Mouse (Mus musculus) mesoderm, embryonic 11.5 days (tissue): ENCODE results near the gene Rps6kc1.
A peak's percentile ranks its signal among the peaks of the same experiment; 100 is the strongest.

Experiments
- DNase-seq: peaks from one replicate; pipeline ENCODE4 v3.0.0-alpha.2; 2012; ENCODE audit warnings: low read depth, low spot score

Rps6kc1 gene

DNA sequence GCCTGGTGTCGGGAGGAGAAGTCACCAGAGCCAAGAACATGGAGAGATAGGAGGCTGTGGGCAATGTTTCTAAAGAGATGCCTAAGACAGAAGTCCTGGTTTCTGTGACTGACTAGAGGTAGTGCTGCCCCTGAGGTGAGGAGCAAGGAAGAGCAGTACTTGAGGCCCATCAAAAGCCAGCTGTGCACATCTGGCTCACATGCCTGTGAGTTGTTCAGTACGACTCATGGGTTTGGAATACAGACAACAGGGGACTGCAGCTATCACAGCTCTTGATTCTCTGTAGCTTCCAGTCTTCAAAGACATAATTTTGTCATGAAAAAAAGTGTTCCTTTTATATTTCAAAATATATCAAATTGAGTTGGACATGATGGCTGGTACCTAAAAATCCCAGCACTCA lies 10.5 kb downstream of the Rps6kc1 start:
- no peak for DNase-seq

- no peak for DNase-seq
Observed at GRCm38 (mm10) chr1:190898899-190899575, 12.5 kb downstream of the Rps6kc1 start.

DNA sequence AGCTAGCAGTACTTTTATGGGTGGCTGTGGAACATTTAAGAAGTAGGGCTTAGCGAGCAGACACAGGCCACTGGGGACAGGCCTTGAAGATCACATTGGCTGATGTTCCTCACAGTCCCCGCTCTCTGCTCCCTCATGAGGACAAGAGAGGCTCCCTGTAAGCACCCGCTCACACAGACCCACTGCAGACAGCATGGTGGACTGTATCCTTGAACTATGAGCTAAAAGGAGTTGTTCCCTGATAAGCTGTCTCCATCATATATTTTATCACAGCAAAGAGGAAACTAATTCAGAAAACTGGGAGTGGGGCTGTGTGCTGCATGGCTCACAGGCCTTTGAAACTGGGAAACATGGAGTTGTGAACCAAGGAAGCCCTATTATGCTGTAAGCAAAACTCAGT lies 13.4 kb downstream of the Rps6kc1 start:
- DNase-seq = no peak

- DNase-seq = no peak
Observed at GRCm38 (mm10) chr1:190893559-190894167, 17.9 kb downstream of the Rps6kc1 start.

- DNase-seq = no peak
Observed at GRCm38 (mm10) chr1:190888646-190889045, 22.9 kb downstream of the Rps6kc1 start.

DNA sequence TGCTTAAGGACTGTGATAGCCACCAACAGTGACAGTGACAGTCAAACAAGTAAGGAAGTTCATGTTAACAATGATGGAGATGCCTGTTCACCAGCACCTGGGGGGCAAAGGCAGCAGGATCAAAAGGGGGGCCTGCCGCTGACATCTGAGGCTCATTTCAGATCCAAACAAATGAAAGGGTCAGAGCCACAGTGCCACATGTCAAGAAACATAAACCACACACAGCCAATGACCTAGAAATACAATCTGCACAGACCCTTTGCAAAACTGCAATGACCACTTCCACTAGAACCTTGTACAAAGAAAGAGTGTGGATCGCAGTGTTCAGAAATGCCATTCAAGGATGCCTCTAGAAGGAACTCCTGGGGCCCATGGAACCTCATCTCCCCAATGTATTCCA lies 23.5 kb downstream of the Rps6kc1 start:
- DNase-seq = no peak

GRCm38 (mm10) chr1:190886014-190886413 lies 25.6 kb downstream of the Rps6kc1 start:
- no peak for DNase-seq

- peak; percentile 80 for DNase-seq
Observed at GRCm38 (mm10) chr1:190881422-190881821, 30.1 kb downstream of the Rps6kc1 start.

- DNase-seq = no peak
Observed at GRCm38 (mm10) chr1:190880638-190881037, 30.9 kb downstream of the Rps6kc1 start.

GRCm38 (mm10) chr1:190875751-190876150 lies 35.8 kb downstream of the Rps6kc1 start:
- no peak for DNase-seq

DNA sequence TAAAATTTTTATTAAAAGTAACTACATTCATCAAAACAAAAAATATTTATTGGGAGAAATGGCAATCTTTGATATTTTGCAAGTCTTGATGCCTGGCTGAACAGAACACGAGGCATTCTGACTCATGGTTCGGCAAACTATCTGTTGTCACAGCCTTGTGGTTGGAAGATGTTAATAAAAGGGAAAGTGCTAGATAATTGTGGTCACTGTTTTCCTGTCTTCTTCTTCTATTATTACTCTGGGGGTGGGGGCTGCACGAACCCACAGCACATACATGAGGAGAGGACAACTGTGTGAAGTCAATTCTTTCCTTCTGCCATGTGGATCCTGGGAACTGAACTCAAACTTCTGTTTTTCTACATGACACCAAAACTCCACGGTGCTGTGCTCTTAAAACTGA lies 36.5 kb downstream of the Rps6kc1 start:
- no peak for DNase-seq

- no peak for DNase-seq
Observed at GRCm38 (mm10) chr1:190871068-190871467, 40.5 kb downstream of the Rps6kc1 start.

- no peak for DNase-seq
Observed at GRCm38 (mm10) chr1:190869996-190870395, 41.6 kb downstream of the Rps6kc1 start.

- DNase-seq = no peak
Observed at GRCm38 (mm10) chr1:190868790-190869189, 42.8 kb downstream of the Rps6kc1 start.

- no peak for DNase-seq
Observed at GRCm38 (mm10) chr1:190861626-190862025, 49.9 kb downstream of the Rps6kc1 start.

DNA sequence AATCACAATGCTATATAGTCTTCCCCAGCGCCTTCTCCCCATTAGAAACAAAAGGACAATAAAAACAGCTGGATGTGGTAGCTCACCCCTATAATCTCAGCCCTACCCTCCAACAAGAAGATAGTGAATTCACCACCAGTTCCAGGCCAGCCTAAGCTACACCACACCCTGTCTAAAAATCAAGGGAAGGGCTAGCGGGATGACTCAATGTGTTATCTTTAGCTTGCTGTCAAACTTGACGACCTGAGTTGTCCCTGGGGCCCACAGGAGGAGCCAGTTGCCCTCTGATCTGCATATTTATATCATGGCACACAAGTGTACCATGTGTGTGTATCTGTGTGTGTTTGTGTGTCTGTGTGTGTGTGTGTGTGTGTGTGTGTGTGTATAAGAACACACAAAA lies 57.1 kb downstream of the Rps6kc1 start:
- no peak for DNase-seq

DNA sequence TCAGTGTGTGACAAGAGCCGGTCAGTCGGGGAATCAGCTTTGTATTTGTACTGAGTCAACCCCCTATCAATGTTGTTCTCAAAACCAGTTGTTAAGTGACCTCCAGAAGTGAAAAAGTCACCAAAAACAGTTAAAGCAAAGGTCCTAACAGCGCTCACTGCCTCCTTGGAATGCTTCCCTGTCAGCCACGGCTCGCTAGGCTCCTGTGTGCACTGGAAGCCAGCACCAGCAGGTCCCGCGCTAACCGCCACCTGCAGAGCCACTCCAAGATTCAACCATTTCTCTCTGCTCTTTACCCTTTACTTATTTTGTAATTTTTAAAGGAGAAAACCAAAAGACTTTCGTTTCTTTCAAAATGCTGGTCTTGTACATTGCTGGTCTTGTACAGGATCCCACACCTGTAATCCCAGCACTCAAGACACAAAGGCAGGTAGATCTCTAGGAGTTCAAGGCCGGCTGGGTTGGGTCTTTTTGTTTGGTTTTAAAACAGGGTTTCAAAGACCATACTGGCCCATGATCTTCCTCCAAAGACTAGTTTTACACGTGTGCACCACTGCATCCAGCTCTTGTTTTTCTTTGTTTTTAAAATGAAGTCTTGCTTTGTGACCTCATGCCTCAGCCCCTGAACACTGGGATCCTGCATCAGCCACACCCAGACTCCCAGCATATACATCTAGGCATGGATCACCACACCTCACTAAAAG lies 62.3 kb downstream of the Rps6kc1 start:
- DNase-seq = no peak

DNA sequence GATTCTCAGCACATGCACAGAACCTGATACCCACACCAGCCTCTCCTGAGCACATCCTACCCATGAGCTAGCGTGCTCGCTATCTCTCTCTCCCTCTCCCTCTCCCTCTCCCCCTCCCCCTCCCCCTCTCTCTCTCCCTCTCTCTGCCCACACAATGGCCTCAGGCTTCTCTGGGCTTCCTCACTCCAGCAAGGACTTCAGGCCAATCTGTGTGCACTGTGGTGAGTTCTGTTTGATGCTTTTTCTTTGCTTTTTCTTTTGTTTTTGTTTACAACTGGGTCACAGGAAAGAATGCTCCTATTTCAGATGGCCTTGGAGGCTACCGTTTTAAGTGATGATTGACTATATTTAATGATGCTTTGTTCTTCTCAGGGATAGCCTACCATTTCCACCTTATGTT lies 62.9 kb downstream of the Rps6kc1 start:
- DNase-seq = no peak

DNA sequence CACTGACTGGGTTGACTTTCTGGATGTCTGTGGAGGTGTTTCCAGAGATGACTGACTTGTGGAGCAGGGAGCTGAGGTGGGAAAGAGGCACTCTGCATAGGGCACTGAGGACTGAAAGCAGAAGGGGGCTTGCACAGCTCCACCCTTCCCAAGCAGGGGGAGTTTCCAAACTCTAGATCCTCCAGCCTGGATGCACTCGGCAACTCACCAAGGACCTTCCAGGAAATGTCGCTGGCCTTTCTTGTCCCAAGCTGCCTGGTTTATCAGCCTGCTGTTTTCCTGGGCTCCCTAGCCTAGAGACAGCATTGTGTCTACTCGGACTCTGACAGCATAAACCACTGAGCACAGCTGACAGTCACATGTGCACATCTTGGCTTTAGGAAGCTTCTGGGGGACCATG lies 64.6 kb downstream of the Rps6kc1 start:
- DNase-seq = no peak

- DNase-seq = no peak
Observed at GRCm38 (mm10) chr1:190846074-190846730, 65.4 kb downstream of the Rps6kc1 start.

- DNase-seq = no peak
Observed at GRCm38 (mm10) chr1:190845419-190845818, 66.2 kb downstream of the Rps6kc1 start.

DNA sequence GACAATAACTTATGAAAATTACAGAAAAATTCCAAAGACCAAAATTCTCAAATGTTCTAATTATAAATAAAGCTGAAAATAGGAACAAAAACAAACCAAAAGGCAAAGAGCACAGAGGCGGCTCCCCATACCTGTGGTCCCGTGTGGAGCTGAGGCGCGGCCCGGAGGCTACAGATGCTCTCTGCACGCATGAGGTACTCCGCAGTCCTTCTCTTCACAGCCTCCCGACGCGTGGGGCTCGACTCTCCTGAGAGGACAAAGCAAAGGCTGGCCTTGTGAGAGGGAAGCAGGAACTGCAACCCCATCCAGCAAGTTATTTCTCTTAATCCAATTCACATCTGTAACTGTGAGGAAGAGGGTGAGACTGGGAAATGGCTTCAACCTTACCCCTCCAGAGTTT lies 67.2 kb downstream of the Rps6kc1 start:
- DNase-seq = no peak
